Mouse (Mus musculus): ENCODE results near the gene Tmem178. TPM values are rescaled to one million over a fixed set of nuclear protein-coding genes. Genes with fewer than 3 reads are reported as not detected.

Gene Tmem178
- polyA plus RNA-seq, 1 experiment: not detected

DNA sequence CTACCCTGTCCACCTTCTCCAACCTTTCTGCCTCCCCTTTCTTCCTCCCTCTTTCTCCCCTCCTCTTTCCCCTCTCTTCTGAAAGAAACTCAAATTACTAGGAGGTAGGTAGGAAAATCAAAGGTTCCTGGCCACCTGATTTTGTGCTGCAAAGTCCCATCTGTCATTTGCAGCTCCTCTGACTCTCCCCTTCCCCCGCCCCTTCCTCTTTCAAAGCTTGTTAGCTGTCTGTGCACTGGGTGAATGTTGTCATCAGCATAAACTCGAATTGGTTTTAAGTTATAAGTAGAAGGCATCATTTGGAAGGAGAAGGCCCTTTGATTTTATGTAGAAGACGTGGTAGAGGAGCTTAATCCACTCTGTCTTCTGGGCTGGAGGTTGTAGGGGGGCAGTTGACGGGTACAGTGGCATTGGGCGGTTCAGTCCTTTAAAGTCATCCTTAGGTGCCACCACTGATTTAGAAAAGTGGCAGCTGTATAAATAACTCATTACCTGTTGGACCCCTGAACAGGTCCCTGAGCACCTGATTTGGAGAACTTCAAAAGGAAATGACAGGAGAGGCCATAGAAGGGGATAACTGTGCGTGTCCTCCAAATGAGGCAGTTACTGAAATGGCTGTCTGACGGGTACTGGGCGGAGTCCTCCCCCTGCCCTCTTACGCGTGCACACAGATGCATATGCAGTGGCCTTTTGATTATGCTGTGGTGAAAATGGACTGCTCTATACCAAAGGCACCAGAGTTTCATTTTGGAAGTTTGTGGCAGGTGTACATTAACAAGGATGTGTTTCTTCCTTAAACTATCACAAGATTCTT, 11.8 kb downstream of the Tmem178 start:
- H3K9me3 ChIP-seq: peaks cover 8% of the 10 kb centered on the region
- H3K4me1 ChIP-seq: no peaks in the 10 kb centered on the region
- no peak for TF ChIP-seq GATA1 (IDR thresholded peaks at IDR 0.05; ENCODE audit: borderline replicate concordance, low read length)
- no peak for TF ChIP-seq FLI1 (IDR thresholded peaks at IDR 0.05; ENCODE audit: low read length)
- no peaks in the 10 kb centered on the region for H3K36me3 ChIP-seq (replicated peaks; ENCODE audit: low read length)
- H3K27me3 ChIP-seq (replicated peaks): peaks cover 10% of the 10 kb centered on the region
- H3K4me3 ChIP-seq (replicated peaks): no peak overlapping the region

DNA sequence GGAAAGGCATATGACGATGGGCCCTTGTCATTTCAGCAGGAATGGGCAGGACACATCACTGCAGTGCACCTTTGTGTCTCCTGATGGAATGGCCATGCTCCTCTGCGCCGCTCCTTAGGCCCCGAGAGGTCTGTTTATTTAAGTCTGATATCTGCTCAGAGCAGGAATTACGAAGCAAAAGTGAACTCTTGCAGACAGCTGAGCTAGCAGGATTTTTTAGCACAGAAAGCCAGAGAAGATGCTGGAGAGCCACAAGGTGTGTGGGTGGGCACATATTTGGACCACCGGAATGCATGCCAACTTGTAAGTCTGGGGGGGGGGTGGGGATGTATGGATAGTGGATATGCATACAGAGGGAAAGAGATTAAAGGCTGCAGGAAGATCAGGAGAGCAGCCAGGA, 13.9 kb downstream of the Tmem178 start:
- no peak overlapping the region for H3K4me3 ChIP-seq (replicated peaks)
- peaks cover 10% of the 10 kb centered on the region for H3K9me3 ChIP-seq
- no peaks in the 10 kb centered on the region for H3K36me3 ChIP-seq (replicated peaks; ENCODE audit: low read length)
- H3K4me1 ChIP-seq: no peaks in the 10 kb centered on the region
- TF ChIP-seq FLI1 (IDR thresholded peaks at IDR 0.05; ENCODE audit: low read length): no peak
- no peak for TF ChIP-seq GATA1 (IDR thresholded peaks at IDR 0.05; ENCODE audit: borderline replicate concordance, low read length)
- peaks cover 11% of the 10 kb centered on the region for H3K27me3 ChIP-seq (replicated peaks)

DNA sequence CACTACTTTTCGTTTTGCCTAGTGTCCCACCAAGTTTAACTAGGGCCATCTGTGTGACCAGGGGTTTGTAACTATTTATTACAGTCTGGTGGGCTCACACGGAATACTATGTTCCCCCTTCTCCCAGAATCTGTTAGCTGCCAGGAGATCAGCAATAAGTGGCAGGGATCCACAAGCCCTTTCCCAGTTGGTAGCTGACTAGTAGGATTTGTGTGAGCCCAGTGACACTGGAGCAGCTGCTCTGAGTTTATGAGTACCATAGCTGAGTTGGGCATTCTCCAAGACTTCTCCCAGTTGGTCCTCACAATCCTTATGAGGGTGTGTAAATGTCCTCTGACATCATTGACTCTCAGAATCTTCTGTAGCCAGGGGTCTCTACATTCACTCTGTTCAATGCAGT, 15.4 kb downstream of the Tmem178 start:
- Histone ChIP-seq H3K4me1 (no peaks in the 10 kb centered on the region), H3K27me3 (replicated peaks) (peaks cover 12% of the 10 kb centered on the region), H3K9me3 (peaks cover 10% of the 10 kb centered on the region), H3K4me3 (replicated peaks) (no peak overlapping the region), H3K36me3 (replicated peaks; ENCODE audit: low read length) (no peaks in the 10 kb centered on the region)
- TF ChIP-seq GATA1 (IDR thresholded peaks at IDR 0.05; ENCODE audit: borderline replicate concordance, low read length): no peak
- no peak for TF ChIP-seq FLI1 (IDR thresholded peaks at IDR 0.05; ENCODE audit: low read length)

DNA sequence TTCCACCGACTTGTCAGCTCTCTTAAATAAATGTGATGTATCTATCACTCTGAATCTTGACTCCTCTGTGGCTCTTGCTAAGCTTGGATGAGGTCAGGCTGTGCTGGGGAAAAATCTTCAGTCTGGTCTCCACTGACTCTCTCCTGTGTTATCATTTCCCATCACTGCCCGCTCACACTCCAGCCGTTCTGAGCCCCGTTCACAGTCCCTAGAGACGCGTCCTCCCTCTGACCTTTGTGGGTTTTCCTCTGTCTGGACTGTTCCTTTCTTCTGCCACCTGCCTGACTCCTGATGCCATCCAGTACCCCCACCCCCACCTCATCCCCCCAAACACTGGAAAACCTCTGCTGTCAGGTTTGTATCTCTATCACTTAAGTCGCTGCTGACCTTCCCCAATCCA, 23.0 kb downstream of the Tmem178 start:
- H3K4me3 ChIP-seq (replicated peaks): no peak overlapping the region
- H3K4me1 ChIP-seq: no peaks in the 10 kb centered on the region
- TF ChIP-seq GATA1 (IDR thresholded peaks at IDR 0.05; ENCODE audit: borderline replicate concordance, low read length) (no peak), FLI1 (IDR thresholded peaks at IDR 0.05; ENCODE audit: low read length) (no peak)
- H3K27me3 ChIP-seq (replicated peaks): peaks cover 15% of the 10 kb centered on the region
- peaks cover 19% of the 10 kb centered on the region for H3K9me3 ChIP-seq
- no peaks in the 10 kb centered on the region for H3K36me3 ChIP-seq (replicated peaks; ENCODE audit: low read length)

DNA sequence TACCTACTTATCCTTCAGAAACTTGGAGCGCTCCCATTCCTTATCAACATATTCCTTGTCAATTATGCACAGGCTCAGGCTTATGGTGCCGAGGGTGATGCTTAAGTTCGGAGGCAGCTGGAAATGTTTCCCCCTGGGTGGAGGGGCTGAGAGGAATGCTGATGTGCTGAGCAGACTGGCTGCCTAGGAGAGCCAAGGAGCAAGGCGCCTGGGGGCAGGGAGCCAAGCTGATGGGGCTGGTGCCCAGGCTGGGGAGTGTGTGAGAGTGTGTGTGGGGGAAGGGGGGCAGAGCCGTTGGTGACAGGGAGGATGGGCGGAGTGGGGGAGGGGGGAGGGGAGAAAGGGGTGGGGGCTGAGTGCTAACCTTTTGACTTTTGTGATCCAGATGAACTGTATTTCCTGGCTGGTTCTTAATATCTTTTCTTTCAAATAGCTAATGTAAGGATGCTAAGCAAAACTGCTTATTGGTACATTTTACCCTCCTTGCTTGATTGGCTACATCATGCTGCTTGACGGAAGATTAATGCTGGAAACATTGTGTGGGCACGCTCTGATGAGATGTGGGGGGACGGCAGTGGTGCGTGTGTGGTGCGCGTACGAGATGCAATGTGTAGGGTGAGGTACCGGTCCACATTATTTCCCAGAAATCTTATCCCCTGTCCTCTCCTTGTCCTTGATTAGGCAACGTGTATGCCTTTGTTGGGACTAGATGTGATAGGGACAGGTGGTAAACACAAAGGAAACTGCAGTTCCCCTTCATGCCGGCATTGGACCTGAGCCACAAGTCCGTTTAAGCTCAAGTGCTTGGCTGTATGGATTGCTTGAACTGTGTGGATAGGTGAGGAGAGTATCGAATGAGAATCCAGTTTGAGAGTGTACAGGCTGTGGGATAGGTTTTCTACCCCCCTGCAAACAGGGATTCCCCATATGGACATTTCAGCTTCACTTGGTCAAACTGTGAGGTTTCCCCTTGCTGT, 25.5 kb downstream of the Tmem178 start:
- H3K9me3 ChIP-seq: peaks cover 29% of the 10 kb centered on the region
- peaks cover 14% of the 10 kb centered on the region for H3K27me3 ChIP-seq (replicated peaks)
- H3K4me1 ChIP-seq: peaks cover 4% of the 10 kb centered on the region; the same call in 1 of the 2 replicates
- no peaks in the 10 kb centered on the region for H3K36me3 ChIP-seq (replicated peaks; ENCODE audit: low read length)
- H3K4me3 ChIP-seq (replicated peaks): no peak overlapping the region
- no peak for TF ChIP-seq GATA1 (IDR thresholded peaks at IDR 0.05; ENCODE audit: borderline replicate concordance, low read length)
- TF ChIP-seq FLI1 (IDR thresholded peaks at IDR 0.05; ENCODE audit: low read length): no peak

GRCm38 (mm10) chr17:80970716-80971115, 26.3 kb downstream of the Tmem178 start:
- H3K27me3 ChIP-seq (replicated peaks): peaks cover 14% of the 10 kb centered on the region
- TF ChIP-seq FLI1 (IDR thresholded peaks at IDR 0.05; ENCODE audit: low read length) (no peak), GATA1 (IDR thresholded peaks at IDR 0.05; ENCODE audit: borderline replicate concordance, low read length) (no peak)
- no peak overlapping the region for H3K4me3 ChIP-seq (replicated peaks)
- peaks cover 4% of the 10 kb centered on the region; the same call in 1 of the 2 replicates for H3K4me1 ChIP-seq
- peaks cover 29% of the 10 kb centered on the region for H3K9me3 ChIP-seq
- no peaks in the 10 kb centered on the region for H3K36me3 ChIP-seq (replicated peaks; ENCODE audit: low read length)

DNA sequence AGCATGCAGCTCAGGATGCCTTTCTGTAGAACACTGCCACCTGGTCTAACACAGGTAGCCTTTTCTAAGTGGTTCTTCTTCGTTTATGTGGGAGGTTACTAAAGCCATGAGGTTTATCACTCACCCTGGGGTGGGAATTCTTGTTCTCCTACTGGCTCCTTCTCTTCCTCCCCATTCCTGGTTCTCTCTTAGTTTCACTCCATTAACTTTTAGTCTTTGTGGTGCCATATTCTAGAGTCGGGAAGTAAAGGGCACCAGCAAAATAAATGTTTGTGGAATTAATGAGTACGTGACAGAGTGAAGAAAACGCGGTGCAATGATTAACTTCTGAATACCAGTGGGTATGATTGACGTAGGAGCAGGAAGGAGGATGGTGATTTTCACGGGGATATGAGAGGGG, 28.5 kb downstream of the Tmem178 start:
- no peaks in the 10 kb centered on the region for H3K36me3 ChIP-seq (replicated peaks; ENCODE audit: low read length)
- no peak overlapping the region for H3K4me3 ChIP-seq (replicated peaks)
- H3K27me3 ChIP-seq (replicated peaks): peaks cover 14% of the 10 kb centered on the region
- H3K4me1 ChIP-seq: peaks cover 4% of the 10 kb centered on the region; the same call in 1 of the 2 replicates
- TF ChIP-seq FLI1 (IDR thresholded peaks at IDR 0.05; ENCODE audit: low read length): no peak
- no peak for TF ChIP-seq GATA1 (IDR thresholded peaks at IDR 0.05; ENCODE audit: borderline replicate concordance, low read length)
- H3K9me3 ChIP-seq: peaks cover 31% of the 10 kb centered on the region

DNA sequence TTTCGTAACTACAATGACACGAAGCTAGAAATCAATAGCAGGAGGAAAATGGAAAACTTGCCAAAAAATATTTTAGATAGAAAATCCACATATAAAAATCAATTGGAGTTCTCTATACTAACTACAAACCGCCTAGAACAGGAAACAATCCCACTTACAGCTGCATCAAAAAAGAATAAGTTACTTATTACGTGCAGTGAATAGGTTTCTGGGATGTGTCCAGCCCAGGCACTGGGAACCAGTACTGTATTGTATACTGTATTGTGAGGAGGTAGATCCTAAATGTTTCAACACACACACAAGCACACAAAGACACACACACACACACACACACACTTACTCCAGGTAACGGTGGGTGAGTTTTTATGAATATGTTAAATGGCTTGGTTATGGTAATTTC, 32.8 kb downstream of the Tmem178 start:
- H3K4me3 ChIP-seq (replicated peaks): no peak overlapping the region
- H3K9me3 ChIP-seq: peaks cover 13% of the 10 kb centered on the region; the same call in 1 of the 2 replicates
- H3K27me3 ChIP-seq (replicated peaks): peaks cover 7% of the 10 kb centered on the region
- H3K4me1 ChIP-seq: peaks cover 4% of the 10 kb centered on the region; the same call in 1 of the 2 replicates
- TF ChIP-seq GATA1 (IDR thresholded peaks at IDR 0.05; ENCODE audit: borderline replicate concordance, low read length) (no peak), FLI1 (IDR thresholded peaks at IDR 0.05; ENCODE audit: low read length) (no peak)
- H3K36me3 ChIP-seq (replicated peaks; ENCODE audit: low read length): no peaks in the 10 kb centered on the region

DNA sequence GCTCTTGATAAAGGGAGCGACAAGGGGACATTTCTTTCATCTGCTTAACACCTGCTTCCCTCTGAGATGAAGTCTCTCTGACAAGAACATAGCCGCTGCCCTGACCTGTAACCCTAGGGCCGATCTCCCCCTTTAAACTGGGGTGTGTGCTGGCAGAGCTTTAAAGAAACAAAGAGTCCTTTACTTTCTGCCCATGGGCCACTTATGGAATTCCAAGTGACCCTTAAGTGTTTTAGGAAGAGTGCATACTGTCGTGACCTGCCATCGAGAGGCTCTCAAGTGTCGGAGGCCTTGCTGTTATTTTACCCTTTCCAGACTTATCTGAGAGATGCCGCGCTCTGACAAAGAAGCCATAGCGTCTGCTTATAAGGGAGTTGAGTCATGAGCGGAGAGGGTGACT, 35.7 kb downstream of the Tmem178 start:
- no peak overlapping the region for H3K4me3 ChIP-seq (replicated peaks)
- no peaks in the 10 kb centered on the region for H3K36me3 ChIP-seq (replicated peaks; ENCODE audit: low read length)
- TF ChIP-seq FLI1 (IDR thresholded peaks at IDR 0.05; ENCODE audit: low read length) (no peak), GATA1 (IDR thresholded peaks at IDR 0.05; ENCODE audit: borderline replicate concordance, low read length) (no peak)
- H3K27me3 ChIP-seq (replicated peaks): peaks cover 15% of the 10 kb centered on the region
- no peaks in the 10 kb centered on the region for H3K4me1 ChIP-seq
- H3K9me3 ChIP-seq: 0 out of 2 replicates have a peak, but pooled peaks cover 3% of the 10 kb centered on the region

Measured in megakaryocyte, embryonic 14.5 days (primary cell).